Mouse (Mus musculus) hindbrain, embryonic 13.5 days (tissue): ENCODE results near the gene Mgat4a. TPM values are rescaled to one million over a fixed set of nuclear protein-coding genes. Genes with fewer than 3 reads are reported as not detected.

Experiments used
- ATAC-seq: fragments of 200-750 bp; cut with Nextera tagmentation; 2 replicates; pipeline ENCODE4 v1.8.0; 2017; ENCODE audit warnings: moderate TSS enrichment; ENCODE audit not compliant: low FRiP score
- H3K27ac ChIP-seq: fragments of 300-500 bp; sonication (generic); 2 replicates; pipeline ENCODE4 v1.5.1; 2015; ENCODE audit warnings: inconsistent platforms, mild to moderate bottlenecking, moderate library complexity
- H3K27me3 ChIP-seq: fragments of 300-500 bp; sonication (generic); 2 replicates; pipeline ENCODE4 v1.6.1; 2015; ENCODE audit warnings: mild to moderate bottlenecking, inconsistent platforms
- H3K36me3 ChIP-seq: fragments of 300-500 bp; sonication (generic); 2 replicates; pipeline ENCODE4 v1.6.1; 2015; ENCODE audit warnings: mild to moderate bottlenecking, inconsistent platforms
- H3K4me1 ChIP-seq: fragments of 300-500 bp; sonication (generic); replicated peaks from 2 replicates; pipeline ENCODE4 v1.6.1; 2015; ENCODE audit warnings: inconsistent platforms
- H3K4me2 ChIP-seq: fragments of 300-500 bp; sonication (generic); 2 replicates; pipeline ENCODE4 v1.6.1; 2015; ENCODE audit warnings: inconsistent platforms, mild to moderate bottlenecking, moderate library complexity
- H3K4me3 ChIP-seq: fragments of 300-500 bp; sonication (generic); 2 replicates; pipeline ENCODE4 v1.5.1; 2015; ENCODE audit warnings: mild to moderate bottlenecking, inconsistent platforms
- H3K9ac ChIP-seq: fragments of 300-500 bp; sonication (generic); 2 replicates; pipeline ENCODE4 v1.6.1; 2015; ENCODE audit warnings: mild to moderate bottlenecking, inconsistent platforms
- H3K9me3 ChIP-seq: fragments of 300-500 bp; sonication (generic); 2 replicates; pipeline ENCODE4 v1.6.1; 2016; ENCODE audit warnings: inconsistent platforms
- WGBS: fragments of 180-500 bp; shearing (Covaris S2); methylation state at CpG from one replicate; pipeline ENCODE4 v1.1.7; 2015; 5-methylcytosine and 5-hydroxymethylcytosine counted together
- polyA plus RNA-seq: library from polyadenylated mRNA; unstranded; fragments of >200 nt; fragmentation: Nextera tagmentation; extraction: Ambion mirVana; gene quantifications from 2 replicates; pipeline ENCODE4 v1.2.1, GENCODE M21; 2015

The Mgat4a gene
- polyA plus RNA-seq, 1 experiment from 2014 or later: 8.0 TPM

GRCm38 (mm10) chr1:37551986-37552385 is 11.2 kb upstream of the Mgat4a start:
- Histone ChIP-seq H3K4me3 (no peak overlapping the region), H3K4me2 (no peak overlapping the region), H3K27ac (no peak overlapping the region), H3K9me3 (no peaks in the 10 kb centered on the region), H3K9ac (no peak overlapping the region), H3K4me1 (no peaks in the 10 kb centered on the region), H3K27me3 (no peaks in the 10 kb centered on the region), H3K36me3 (no peaks in the 10 kb centered on the region)
- 88% methylated on average over 7 of the region's 7 CpGs for WGBS
- no peak for ATAC-seq

DNA sequence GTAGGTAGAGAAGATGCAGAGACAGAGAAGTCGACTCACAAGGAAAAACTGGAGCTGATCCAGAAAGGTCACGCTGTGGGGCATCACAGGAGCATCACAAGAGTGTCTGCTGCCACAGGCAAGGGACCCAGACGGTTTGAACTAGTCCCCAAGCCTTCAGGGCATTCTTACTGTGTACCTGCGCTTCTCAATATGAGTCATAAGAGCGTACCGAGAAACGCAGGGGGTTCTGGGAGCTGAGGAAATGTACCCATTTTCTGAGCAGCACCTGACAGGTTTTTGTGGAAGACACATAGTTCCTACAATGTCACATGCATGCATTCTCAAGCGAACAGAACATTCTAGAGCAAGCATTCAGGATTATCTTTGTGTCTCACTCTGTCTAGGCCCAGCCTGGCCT is 8.7 kb upstream of the Mgat4a start:
- WGBS: 86% methylated on average over 8 of the region's 8 CpGs
- no peaks in the 10 kb centered on the region for H3K9me3 ChIP-seq
- no peaks in the 10 kb centered on the region for H3K4me1 ChIP-seq
- no peak for ATAC-seq
- no peaks in the 10 kb centered on the region for H3K27me3 ChIP-seq
- H3K4me2 ChIP-seq: no peak overlapping the region
- H3K36me3 ChIP-seq: no peaks in the 10 kb centered on the region
- no peak overlapping the region for H3K4me3 ChIP-seq
- H3K9ac ChIP-seq: no peak overlapping the region
- H3K27ac ChIP-seq: no peak overlapping the region

- Histone ChIP-seq H3K9ac (no peak overlapping the region), H3K4me3 (no peak overlapping the region), H3K36me3 (no peaks in the 10 kb centered on the region), H3K4me2 (no peak overlapping the region), H3K9me3 (no peaks in the 10 kb centered on the region), H3K4me1 (peaks cover 2% of the 10 kb centered on the region; the same call in 1 of the 2 replicates), H3K27me3 (peaks cover 17% of the 10 kb centered on the region), H3K27ac (no peak overlapping the region)
- no peak for ATAC-seq
- 78% methylated on average over 11 of the region's 11 CpGs for WGBS
These were observed 5.7 kb upstream of the Mgat4a start for GRCm38 (mm10) chr1:37546398-37547051.

- Histone ChIP-seq H3K4me2 (no peak overlapping the region), H3K4me1 (peaks cover 5% of the 10 kb centered on the region; the same call in 1 of the 2 replicates), H3K4me3 (no peak overlapping the region), H3K27ac (no peak overlapping the region), H3K36me3 (no peaks in the 10 kb centered on the region), H3K9me3 (no peaks in the 10 kb centered on the region), H3K9ac (no peak overlapping the region), H3K27me3 (peaks cover 21% of the 10 kb centered on the region)
- ATAC-seq: no peak
- WGBS: 27% methylated on average over 9 of the region's 9 CpGs
These were observed 3.4 kb upstream of the Mgat4a start for GRCm38 (mm10) chr1:37544251-37544650.

- H3K27ac ChIP-seq: no peak overlapping the region
- H3K4me3 ChIP-seq: no peak overlapping the region
- no peaks in the 10 kb centered on the region for H3K36me3 ChIP-seq
- H3K4me1 ChIP-seq: peaks cover 5% of the 10 kb centered on the region; the same call in 1 of the 2 replicates
- WGBS: 28% methylated on average over 1 of the region's 1 CpGs
- no peak overlapping the region for H3K4me2 ChIP-seq
- H3K9ac ChIP-seq: no peak overlapping the region
- no peaks in the 10 kb centered on the region for H3K9me3 ChIP-seq
- ATAC-seq: no peak
- H3K27me3 ChIP-seq: peaks cover 23% of the 10 kb centered on the region
These were observed 2.2 kb upstream of the Mgat4a start for GRCm38 (mm10) chr1:37543057-37543456.

GRCm38 (mm10) chr1:37539968-37540809 is 627 bp downstream of the Mgat4a start:
- no peaks in the 10 kb centered on the region for H3K9me3 ChIP-seq
- peak; percentile 84 for ATAC-seq
- peak overlapping the region; percentile 89 for H3K4me2 ChIP-seq
- H3K36me3 ChIP-seq: peaks cover 6% of the 10 kb centered on the region; the same call in 1 of the 2 replicates
- WGBS: 3% methylated on average over 46 of the region's 47 CpGs
- peak overlapping the region; percentile 72 for H3K4me3 ChIP-seq
- peak overlapping the region; percentile 83 for H3K27ac ChIP-seq
- H3K4me1 ChIP-seq: peaks cover 13% of the 10 kb centered on the region; the same call in 1 of the 2 replicates
- peak overlapping the region; percentile 82 for H3K9ac ChIP-seq
- peaks cover 23% of the 10 kb centered on the region for H3K27me3 ChIP-seq

DNA sequence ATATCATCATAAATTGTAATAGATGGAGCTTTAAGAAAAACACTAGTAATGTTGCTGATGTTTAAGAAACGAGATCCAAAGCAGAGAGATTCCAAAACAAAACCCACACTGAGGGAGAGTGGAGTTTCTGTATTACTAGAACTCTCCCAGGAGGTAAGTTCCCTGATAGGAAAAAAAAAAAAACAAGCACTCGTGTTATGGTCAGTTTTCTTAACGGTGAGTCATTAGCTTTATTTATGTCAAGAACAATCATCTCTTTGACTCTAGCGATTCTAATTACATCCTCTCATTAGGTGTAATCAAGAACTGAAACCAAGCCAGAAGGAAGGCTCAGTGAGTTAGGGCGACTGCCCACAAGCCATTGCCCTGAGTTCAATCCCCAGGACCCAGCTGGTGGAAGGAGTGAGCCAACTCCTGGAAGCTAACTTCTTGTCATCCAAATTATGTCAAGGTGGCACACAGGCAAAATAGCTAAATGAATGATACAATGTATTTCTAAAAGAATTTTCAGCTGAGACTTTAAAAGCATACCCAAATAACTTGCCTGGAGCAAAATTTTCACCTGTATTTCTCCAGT is 6.2 kb downstream of the Mgat4a start:
- Histone ChIP-seq H3K27me3 (peaks cover 4% of the 10 kb centered on the region), H3K4me2 (no peak overlapping the region), H3K9ac (no peak overlapping the region), H3K27ac (no peak overlapping the region), H3K36me3 (peaks cover 6% of the 10 kb centered on the region; the same call in 1 of the 2 replicates), H3K4me1 (peaks cover 16% of the 10 kb centered on the region; the same call in 1 of the 2 replicates), H3K9me3 (no peaks in the 10 kb centered on the region), H3K4me3 (no peak overlapping the region)
- no peak for ATAC-seq
- WGBS: 59% methylated on average over 5 of the region's 5 CpGs

DNA sequence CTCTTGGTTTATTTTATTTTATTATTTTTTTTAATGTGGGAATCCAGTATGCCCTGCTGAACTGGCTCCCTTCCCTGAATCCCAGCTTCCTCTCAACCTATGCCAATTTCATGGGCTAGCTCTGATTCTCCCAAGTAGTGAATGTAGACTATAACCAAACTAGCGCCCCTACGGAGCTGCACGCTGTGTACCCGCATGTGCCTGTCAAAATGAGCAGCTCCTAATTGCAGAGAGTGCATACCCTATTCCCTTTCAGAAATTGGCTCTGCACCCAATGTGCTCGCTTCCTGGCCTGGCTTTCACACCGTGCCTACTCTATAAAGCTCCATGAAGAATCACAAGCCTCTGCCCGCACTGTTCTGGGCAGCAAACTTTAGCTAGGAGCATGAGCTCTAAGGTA is 7.6 kb downstream of the Mgat4a start:
- H3K27me3 ChIP-seq: no peaks in the 10 kb centered on the region
- no peaks in the 10 kb centered on the region for H3K9me3 ChIP-seq
- no peak overlapping the region for H3K27ac ChIP-seq
- H3K36me3 ChIP-seq: peaks cover 6% of the 10 kb centered on the region; the same call in 1 of the 2 replicates
- WGBS: 87% methylated on average over 7 of the region's 7 CpGs
- H3K4me2 ChIP-seq: no peak overlapping the region
- peaks cover 16% of the 10 kb centered on the region; the same call in 1 of the 2 replicates for H3K4me1 ChIP-seq
- ATAC-seq: no peak
- H3K9ac ChIP-seq: no peak overlapping the region
- no peak overlapping the region for H3K4me3 ChIP-seq

DNA sequence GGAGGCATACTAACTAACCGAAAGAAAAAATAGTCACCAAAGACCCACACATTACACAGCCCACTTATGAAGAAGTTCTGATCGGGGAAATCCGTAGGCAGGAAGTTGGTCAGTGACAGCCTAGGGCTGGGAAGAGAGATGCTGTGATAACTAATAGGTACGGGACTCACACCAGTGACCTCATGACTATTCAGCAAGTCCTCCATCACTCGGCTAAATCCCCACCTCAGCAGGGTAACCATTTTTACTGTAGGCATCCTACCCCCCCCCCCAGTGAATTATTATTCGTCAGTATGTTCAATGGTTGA is 8.3 kb downstream of the Mgat4a start:
- no peak for ATAC-seq
- 82% methylated on average over 6 of the region's 6 CpGs for WGBS
- no peak overlapping the region for H3K27ac ChIP-seq
- no peak overlapping the region for H3K4me3 ChIP-seq
- peaks cover 13% of the 10 kb centered on the region; the same call in 1 of the 2 replicates for H3K4me1 ChIP-seq
- H3K36me3 ChIP-seq: peaks cover 6% of the 10 kb centered on the region; the same call in 1 of the 2 replicates
- H3K4me2 ChIP-seq: no peak overlapping the region
- no peaks in the 10 kb centered on the region for H3K9me3 ChIP-seq
- no peaks in the 10 kb centered on the region for H3K27me3 ChIP-seq
- H3K9ac ChIP-seq: no peak overlapping the region

DNA sequence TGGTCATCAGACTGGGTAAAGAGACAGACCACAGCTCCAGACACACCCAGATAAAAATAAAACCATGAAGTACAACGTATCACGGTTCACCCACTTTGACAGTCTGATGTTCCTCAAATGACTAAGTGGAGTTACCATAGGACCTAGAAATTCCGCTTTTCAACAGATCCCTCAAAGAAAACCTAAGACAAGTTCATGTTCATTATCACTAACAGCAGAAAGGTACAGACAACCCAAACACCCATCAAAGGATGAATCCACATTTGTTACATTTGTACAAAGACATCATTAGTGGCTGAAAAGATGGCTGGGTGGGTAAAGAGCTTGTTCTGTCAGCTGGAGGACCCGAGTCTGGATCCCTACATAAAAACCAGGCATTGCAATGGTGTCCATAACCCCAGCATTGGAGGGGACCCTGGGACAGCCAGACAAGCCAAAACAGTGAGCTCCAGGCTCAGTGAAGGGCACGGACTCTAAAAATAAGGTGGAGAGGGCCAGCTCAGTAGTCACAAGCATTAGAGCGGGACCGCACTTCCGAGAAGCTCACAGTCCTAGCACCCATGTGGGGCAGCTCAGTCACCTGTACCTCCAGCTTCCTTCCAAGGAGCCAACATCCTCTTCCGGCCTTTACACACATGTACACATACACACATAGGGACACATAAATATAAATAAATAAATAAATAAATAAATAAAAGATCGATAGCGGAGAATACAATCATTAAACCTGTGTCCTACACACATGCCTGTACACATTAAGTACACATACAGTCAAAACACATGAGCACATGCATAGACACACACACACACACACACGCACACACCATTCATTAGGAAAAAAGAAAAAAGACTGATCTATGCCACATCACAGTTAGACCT is 8.9 kb downstream of the Mgat4a start:
- peaks cover 6% of the 10 kb centered on the region; the same call in 1 of the 2 replicates for H3K36me3 ChIP-seq
- H3K27ac ChIP-seq: no peak overlapping the region
- no peaks in the 10 kb centered on the region for H3K9me3 ChIP-seq
- 96% methylated on average over 12 of the region's 12 CpGs for WGBS
- no peak for ATAC-seq
- no peak overlapping the region for H3K9ac ChIP-seq
- H3K27me3 ChIP-seq: no peaks in the 10 kb centered on the region
- H3K4me3 ChIP-seq: no peak overlapping the region
- H3K4me1 ChIP-seq: peaks cover 8% of the 10 kb centered on the region; the same call in 1 of the 2 replicates
- H3K4me2 ChIP-seq: no peak overlapping the region

DNA sequence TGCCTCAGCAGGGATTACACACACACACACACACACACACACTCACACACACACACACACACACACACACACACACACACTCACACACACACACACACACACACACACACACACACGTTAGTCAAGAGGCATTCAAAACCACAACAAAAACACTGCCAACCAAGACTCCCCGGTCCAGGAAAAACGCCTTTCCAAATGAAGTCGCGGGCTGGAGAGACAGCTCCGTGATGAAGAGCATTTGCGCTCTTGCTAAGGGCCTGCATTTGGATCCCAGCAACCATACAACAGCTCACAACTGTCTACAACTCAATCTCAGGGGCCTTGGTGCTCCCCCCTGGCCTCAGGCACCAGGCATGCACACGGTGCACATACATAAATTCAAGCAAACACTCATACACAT is 10.8 kb downstream of the Mgat4a start:
- 75% methylated on average over 8 of the region's 8 CpGs for WGBS
- H3K4me2 ChIP-seq: no peak overlapping the region
- ATAC-seq: no peak
- H3K4me3 ChIP-seq: no peak overlapping the region
- H3K27me3 ChIP-seq: no peaks in the 10 kb centered on the region
- peaks cover 8% of the 10 kb centered on the region; the same call in 1 of the 2 replicates for H3K4me1 ChIP-seq
- H3K9me3 ChIP-seq: no peaks in the 10 kb centered on the region
- H3K9ac ChIP-seq: no peak overlapping the region
- peak overlapping the region; percentile 26; the same call in 1 of the 2 replicates for H3K27ac ChIP-seq
- H3K36me3 ChIP-seq: no peaks in the 10 kb centered on the region

DNA sequence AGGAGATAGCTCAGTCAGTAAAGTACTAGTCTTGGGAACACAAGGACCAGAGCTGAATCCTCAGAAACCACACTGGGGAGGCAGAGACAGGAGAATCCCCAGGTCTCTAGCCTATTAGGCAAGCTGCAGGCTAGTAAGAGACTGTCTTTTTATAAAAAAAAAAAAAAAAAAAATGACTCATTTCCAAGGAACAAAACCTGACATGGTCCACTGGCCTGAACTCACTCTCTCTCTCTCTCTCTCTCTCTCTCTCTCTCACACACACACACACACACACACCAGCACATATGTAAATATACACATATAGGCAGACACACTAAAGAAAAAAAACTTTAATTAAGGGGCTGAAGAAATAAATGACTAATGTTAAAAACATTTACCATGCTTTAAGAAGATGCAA is 14.6 kb downstream of the Mgat4a start:
- H3K4me1 ChIP-seq: 0 out of 2 replicates have a peak, but pooled peaks cover 5% of the 10 kb centered on the region
- H3K27ac ChIP-seq: no peak overlapping the region
- no peaks in the 10 kb centered on the region for H3K36me3 ChIP-seq
- no peak overlapping the region for H3K4me3 ChIP-seq
- no peak overlapping the region for H3K9ac ChIP-seq
- no peak for ATAC-seq
- no peak overlapping the region for H3K4me2 ChIP-seq
- H3K27me3 ChIP-seq: no peaks in the 10 kb centered on the region
- H3K9me3 ChIP-seq: no peaks in the 10 kb centered on the region
